Mouse (Mus musculus) ovary, postnatal 36 days (tissue): Measurements from ENCODE around the gene Prkcsh.

ENCODE experiments used
- DNase-seq: peaks from one replicate; pipeline ENCODE4 v3.0.0; 2022; ENCODE audit warnings: low spot score, mixed read lengths

Gene Prkcsh

DNA sequence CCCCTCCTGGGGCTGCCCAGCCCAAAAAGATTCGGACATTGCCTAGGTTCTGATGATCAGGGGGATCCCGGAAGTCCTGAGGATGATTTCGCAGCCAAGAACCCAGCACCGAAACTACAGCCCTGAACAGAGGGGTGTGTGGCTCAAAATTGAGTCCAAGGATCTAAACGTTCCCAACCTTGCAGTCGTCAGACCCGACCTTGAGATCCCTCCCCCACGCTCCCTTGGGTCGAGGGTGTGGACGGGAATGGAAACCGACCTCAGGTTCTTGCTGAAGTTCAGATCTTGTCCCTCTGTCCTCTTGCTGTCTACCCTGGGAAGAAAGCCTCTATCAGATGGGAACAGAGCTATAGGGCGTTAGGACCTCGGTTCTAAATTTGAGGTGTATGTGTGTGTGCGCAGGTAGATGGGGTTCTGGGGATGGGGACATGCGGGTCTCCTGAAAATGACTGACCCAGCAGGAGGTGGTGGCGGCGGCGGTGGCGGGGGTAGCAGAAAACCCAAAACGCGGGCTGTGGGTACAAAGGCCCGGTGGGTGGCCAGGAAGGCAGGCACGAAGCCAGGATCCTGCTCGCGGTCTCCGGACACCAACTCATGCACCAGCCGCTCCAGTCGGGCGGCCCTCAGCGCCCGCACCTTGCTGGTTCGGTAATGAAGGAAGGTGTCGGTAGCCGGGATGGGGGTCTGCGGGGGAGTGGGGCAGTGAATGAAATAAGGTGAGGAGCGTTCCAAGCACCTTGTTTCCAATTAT is 14.8 kb upstream of the Prkcsh start:
- DNase-seq, result peak; percentile 20

DNA sequence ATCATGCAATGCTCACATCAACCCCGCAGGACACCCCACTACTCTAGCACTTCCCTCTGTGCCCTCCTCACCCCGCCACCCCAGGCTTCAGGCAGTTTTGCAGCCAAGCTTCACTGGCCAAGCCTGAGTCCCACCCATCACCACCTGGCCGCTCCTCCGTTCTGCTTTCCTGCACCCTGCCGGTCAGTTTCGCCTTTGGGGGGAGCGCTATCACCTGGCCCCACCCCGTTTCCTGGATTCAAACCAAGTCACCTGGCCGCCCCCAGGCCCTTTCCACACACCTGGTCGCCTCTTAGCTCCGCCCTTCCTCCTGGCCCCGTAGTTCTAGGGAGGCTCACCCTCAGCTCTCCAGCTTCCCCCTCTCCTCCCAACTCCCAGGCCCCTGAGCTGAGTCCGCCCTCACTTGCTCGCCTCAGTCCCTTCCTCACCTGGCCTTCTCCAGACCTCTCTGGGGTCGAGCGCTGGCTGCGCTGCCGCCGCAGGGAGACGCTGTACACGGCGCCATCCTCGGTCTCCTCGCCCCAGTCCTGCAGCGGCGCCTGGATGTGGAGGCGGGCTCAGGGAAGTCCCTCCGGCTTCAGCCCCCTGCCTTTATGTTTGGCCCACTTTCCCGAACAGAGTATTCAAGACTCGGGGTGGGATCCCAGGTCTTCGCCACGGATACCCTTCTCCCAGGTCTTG is 14.0 kb upstream of the Prkcsh start:
- peak; percentile 45 for DNase-seq

DNA sequence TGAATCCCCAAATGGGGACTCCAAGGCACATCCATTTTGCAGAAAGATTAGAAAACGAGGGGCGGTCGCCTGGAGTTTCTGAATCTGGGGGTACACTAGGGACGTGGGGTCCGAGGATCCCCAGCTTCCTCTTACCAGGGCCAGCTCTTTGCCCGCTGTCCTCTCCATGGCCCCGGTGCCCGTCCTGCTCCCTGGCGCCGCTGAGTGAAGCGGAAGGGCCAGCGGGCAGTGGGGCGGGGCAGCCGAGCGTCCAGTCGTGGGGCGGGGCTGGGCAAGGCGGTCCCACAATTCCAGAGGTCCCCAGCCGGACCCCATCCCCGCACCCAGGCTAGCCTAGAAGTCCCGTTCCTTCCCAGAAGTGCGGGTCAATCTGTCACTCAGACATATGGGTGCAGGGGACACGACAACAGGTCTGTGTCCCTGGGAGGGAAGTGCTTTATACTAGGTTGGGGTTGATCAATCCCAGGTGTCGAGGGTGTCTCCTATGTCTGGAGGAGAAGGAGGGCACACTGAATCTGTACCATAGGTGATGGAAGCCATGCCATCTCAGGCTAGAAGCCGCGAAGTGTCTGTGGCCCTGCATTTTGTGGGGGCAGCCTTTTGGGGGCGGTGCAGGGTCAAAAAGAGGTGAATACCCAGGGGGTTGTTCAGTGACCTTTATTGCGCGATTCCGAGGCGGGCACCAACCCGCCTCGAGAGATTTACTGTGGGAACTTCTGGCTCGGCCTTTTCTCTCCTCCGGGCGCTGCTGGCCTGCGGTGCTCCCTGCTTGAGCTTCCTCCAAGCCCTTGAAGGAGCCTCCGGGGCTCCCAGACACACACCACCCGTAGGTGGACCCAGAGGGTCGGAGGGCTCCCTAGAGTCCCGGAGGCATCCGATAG is 13.1 kb upstream of the Prkcsh start, which contains the start of gene Rgl3:
TSS of gene Rgl3 (minus strand) at position 217 of the 881 bp plus-strand sequence.
- peak; percentile 70 for DNase-seq

DNA sequence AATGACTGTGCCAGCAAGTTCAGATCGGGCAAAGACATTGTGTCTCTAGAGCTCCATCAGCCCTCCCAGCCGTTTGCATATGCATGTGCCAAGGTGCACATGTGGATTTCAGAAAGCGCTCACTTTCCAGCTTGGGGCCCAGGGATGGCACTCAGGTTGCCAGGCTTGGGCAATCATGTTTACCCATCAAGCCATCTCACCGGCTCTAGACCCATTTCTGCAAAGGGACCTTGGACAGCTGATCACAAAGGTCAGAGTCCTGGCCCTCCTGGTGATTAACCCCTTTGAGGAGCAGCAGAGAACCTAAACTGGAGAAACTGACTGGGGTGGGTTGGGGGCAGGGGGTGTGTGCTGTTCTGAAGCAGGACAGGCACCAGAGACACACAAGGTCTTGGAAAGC is 10.4 kb upstream of the Prkcsh start:
- no peak for DNase-seq

DNA sequence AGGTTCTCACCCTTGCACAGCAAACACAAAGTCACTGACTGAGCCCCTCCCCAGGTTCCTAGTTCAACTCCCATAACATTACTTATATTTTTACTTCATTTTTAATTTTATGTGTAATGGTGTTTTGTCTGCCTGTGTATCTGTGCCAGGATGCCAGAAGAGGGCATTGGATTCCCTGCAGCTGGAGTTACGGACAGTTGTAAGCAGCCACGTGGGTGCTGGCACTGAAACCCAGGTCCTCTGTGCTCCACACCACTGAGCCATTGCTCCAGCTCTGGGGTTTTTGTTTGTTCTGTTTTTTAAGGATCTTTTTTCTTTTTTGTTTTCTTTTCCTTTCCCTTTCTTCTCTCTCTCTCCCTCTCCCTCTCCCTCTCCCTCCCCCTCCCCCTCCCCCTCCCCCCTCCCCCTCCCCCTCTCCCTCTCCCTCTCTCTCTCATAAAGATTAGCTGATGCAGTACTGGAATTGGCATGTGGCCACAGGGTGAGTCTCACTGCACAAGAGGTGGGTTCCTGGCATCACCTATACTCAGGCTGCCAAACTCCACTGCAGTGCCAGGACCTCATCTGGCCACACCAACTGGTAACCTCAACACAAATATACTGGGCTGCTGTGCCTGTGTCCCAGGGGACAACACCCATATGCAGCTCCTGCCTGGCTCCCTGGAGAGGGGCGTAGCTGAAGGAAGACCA is 6.3 kb upstream of the Prkcsh start:
- no peak for DNase-seq

DNA sequence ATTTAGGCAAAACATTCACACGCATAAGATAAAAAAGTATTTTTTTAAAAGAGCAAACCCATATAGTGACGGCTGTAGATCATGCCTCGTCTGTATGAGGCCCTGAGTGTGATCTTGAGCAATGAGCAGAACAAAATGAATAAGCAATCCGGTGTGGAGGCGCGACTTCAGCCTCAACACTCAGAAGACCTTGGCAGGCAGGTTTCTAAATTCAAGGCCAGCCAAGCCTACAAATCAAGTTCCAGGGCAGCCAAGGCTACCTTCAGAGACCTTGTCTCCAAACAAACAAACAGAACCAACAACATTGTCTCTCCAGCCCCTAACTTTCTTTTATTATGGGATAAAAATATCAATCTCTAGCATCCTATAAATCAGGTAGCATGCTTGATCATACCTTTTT is 2.3 kb upstream of the Prkcsh start:
- no peak for DNase-seq

DNA sequence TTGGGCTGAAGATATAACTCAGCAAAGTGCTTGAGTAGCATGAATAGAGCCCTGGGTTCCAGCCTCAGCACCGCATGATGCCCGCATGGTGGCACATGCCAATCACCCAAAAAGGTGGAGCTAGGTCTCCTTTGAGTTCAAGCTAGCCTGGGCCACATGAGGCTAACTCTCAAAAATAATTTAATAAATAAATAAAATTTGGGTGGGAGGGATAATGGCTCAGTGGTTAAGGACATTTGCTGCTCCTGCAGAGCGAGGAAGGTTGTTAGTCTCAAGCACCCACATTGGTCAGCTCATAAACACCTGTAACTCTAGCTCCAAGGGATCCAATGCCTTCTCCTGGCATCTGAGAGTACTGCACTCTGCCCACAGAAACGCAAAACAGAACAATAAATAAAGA is 973 bp upstream of the Prkcsh start:
- DNase-seq, result no peak

DNA sequence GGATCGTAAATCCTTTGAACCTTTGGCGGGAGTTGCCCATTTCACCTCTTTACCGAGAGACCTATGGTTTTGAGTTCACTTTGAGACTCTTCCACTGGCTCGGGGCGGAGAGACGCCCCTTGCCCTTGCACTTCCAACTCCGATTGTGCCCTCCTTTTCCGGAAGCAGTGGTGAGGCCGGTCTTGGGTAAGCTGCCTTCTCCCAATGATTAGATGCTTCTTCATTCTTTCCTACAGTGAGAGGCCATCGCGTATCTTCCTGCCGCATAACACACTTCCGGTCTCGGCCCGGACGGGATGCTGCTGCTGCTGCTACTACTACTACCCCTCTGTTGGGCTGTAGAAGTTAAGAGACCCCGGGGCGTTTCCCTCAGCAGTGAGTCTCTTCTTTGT is 553 bp downstream of the Prkcsh start:
- no peak for DNase-seq

DNA sequence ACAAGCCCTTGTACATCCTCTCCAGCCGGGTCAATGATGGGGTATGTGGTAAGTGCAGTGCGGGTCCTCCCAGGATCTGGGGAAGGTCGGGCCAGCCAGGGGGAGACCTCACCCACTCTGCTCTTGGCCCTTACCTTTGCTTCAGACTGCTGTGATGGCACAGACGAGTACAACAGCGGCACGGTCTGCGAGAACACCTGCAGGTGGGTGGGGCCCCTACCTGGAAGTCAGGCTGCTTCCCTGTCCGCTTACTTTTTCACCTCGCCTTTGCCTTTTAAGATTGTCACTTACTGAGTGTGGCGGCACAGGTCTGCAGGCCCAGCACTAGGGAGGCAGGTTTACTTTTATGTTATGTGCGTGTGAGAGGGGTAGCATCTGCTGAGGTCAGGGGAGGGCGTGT is 1.9 kb downstream of the Prkcsh start:
- DNase-seq, result no peak

DNA sequence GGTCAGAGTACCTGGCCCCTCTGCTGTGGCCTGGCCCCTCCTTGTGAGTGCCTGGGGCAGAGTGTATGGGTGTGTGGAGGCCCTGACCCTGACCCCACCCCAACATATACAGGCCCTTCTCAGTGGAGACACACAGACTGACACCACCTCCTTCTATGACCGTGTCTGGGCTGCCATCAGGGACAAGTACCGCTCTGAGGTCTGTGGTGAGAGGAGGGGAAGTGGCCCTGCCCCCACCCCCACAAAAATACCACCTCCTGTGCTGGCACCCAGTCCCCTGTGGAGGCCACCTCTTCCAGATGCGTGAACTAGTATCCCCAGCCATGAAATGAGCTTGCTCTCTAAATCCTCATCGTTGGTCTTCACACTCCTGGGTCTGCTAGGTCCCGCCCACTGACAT is 8.4 kb downstream of the Prkcsh start:
- no peak for DNase-seq

DNA sequence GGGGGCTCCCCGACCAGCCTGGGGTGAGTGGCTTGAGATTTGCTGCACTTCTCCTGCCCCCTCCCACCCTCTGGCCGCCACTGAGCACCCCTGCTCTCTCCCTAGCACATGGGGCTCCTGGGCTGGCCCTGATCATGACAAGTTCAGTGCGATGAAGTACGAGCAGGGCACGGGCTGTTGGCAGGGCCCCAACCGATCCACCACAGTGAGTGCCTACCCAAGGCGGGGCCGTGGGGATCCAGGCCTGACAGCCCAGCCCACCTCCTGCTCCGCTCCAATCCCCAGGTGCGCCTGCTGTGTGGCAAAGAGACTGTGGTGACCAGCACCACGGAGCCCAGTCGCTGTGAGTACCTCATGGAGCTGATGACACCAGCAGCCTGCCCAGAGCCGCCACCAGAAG is 10.1 kb downstream of the Prkcsh start:
- DNase-seq, result no peak

DNA sequence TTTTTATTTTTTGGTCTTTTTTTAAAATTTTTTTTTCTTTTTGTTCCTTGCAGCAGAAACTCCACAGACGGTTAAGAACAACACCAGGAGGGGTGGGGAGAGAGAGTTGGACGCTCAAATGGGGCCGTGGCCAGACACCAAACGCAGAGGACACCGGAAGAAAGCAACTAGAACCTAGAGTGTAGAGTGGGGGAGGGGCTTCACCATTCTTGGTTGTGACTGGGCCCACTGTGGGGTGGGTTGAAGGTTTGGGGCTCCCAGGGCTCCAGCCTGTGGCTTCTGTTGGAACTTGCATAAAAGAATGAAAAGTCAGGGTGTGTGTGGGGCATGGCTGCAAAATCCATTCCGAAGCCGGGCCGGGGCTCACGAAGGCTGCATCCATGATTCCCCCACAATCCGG is 13.6 kb downstream of the Prkcsh start:
- no peak for DNase-seq

DNA sequence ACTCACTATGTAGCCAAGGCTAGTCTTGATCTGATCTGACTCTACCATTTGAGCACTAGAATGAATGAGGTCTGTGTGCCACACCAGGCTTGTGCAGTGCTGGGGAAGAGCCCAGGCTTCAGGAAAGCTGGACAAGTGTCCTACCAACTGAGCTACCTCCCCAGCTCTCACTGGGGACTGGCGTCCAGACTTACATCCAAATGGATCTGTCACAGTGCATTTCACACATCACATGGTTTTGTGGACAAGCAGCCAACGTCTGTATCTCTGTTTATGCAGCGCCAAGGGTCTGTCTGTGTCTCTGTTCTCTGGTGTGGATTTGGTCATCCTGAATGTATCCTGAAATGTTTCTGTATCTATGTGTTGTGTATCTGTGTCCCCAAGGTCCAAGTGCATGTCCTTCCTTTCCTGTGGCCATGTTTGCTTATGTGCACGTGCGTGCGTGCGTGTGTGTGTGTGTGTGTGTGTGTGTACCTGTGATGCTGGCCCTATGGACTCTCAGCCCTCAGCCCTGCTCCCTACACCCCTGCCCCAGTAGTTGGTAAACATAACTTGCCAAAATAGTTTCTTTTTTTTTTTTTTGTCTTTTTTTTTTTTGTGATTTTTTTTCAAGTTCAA is 14.7 kb downstream of the Prkcsh start:
- no peak for DNase-seq

DNA sequence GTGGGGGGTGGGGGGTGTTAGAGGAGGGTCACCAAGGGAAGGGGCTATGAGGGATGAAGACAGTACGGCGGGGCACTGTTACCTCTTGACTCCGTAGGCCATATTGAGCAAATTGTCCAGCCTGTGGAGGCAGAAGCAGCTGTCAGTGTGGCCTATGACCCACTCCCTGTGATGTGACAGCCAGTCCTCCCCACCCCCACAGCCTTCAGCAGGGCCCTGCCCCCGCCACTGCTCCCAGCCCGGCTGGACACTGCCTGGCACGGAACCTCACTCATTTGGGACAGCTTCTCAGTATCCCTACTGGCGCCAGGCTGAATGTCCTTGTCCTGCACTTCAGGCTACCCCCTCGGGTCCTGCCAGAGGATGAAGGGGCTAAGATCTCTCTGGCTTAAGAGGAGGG is 22.0 kb downstream of the Prkcsh start:
- DNase-seq, result no peak

DNA sequence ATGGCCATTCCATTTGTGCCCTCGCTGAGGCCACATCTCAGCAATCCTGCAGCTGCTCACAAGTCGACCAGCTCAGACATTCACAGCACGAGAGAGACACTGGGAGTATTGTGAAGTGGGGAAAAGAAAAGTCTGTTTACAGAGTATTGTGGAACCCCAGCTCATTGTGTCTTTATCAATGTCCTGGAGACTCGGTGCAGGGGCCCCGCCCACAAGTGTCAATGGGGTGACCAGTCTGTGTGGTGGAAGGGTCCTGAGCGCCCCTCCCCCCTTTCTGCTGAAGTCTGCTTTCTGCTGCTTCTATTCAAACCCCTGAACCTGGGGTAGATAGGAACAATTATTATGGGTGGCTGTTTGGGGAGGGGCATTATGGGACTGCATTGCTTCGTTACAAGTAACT is 25.9 kb downstream of the Prkcsh start:
- no peak for DNase-seq

DNA sequence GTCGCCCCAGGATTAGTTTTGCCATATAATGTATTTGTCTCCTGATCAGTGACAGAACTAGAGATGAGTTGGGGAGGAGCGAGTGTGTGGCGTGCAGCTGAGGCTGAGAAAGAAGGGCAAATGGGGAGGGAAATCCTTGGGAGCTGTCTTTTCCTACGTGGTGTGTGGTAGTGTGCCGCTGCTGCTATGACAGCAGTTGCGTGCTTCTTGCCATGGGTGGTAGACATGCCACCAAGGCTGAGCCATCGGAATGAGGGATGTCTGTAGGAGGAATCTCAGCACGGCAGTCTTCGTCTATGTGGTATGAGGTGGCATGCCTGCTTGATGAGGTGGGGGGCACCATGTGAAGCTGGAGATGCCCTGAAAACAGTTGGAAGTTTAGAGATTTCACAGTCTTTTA is 27.8 kb downstream of the Prkcsh start:
- no peak for DNase-seq

DNA sequence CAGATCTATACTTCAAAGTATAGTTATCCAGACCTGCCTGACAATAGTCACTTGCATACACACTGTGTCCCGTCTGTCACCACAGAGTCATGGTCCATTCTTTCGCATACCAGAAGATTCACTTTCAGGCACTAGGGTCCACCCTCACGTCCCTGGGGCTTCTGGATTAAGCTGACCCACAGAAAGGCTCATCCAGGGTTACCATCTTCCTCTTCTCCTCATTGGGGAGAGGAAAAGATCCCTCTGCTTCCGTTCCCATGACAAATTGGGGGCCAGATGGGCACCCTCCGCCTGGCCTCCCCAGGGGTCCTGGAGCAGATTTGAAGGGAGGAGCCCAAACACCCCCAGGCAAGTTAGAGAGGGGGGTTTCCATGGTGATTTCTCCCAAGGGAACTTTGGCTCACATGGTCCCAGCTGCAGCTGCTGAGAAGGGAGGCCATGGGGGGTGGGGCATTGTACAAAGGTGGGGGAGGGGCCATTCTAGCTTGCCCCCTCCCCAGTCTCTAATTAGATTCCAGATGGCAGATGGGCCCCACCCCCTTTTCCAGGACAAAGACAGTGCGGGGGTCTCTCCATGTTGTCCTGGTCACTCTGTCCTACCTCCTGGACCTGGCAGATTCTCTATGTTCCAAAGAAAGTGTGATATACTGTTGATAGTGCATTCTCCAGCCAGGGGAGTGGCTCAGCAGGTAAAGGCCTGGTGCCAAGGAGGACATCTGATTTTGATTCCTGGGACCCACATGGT is 32.9 kb downstream of the Prkcsh start:
- DNase-seq, result no peak

DNA sequence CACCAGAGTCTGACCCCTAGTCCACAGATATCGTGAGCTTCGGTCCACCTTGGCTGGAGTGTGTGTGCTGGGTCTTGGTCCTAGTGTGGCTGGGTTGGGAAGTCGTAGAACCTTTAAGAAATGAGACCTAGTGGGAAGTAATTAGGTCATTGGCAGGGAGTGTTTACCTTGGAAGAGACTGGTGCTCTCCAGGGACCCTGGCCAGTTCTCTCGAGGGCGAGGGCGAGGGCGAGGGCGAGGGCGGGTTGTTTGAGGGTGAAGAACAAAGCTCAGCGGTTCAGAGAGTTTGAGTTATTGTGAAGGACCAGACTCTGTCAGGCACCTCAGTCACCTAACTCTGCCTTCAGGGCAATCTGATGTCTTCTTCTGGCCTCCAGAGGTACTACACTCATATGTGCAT is 35.2 kb downstream of the Prkcsh start:
- no peak for DNase-seq

DNA sequence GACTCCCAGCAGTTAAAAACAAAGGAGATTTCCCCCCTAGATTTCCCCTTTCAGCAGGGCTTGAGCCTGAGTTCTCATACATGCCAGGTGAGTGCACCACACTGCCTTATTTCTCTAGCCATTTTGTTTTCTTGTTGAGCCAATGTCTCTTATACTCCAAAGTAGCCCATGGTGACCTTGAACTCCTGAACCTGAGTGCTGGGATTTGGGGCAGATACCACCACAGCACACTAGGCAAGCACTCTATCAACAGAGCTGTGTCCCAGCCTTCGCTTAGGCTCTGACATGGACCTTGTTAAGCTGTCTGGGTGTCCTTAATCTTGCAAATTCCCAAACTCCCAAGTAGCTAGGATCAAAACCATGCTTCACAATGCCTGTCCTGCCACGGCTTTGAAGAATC is 39.2 kb downstream of the Prkcsh start:
- no peak for DNase-seq

DNA sequence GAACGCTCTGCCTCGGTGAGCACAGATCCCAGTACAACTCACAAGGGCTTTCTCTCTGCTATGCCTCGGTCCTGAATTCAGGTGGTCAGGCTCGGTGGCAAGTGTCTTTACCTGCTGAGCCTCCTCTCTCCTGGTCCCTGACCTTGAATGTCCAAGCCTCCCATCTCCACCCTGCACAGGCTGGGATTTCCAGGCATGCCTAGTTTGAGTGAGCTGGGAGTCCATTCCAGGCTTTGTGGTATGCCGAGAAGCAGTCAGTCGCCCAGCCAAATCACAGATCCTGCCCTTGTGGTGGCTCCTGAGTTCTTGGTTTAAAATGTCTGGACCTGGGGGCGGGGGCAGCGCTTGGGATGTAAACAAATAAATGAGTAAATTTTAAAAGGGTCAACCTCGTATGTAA is 44.7 kb downstream of the Prkcsh start:
- no peak for DNase-seq

DNA sequence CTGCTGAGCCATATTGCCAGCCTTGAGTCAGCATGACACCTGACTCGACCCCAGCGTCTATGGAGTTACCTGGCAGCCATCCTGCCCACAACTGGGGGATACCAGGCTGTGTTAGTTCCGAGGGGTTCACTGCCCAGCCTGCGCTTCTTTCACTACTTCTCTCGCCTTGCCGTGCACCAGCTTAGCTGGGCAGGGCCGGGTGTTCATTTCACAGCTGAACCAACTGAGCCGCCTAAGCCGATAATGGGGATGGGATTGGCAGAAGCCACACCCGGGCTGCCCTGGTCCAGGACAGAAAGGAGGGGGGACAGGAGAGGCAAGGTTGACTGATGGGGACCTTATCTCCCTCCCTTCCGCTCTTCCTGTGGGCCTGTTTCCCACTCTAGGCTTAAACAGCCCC is 46.7 kb downstream of the Prkcsh start:
- no peak for DNase-seq
